Mouse (Mus musculus): ENCODE results near the gene Bicd2. TPM values are rescaled to one million over a fixed set of nuclear protein-coding genes. Genes with fewer than 3 reads are reported as not detected.

Bicd2 gene
- polyA plus RNA-seq, 1 experiment from 2014 or later: 30.1 TPM

GRCm38 (mm10) chr13:49353991-49354507 is 12.7 kb downstream of the Bicd2 start:
- H3K9ac ChIP-seq (replicated peaks; ENCODE audit: low read depth, low read length): no peak overlapping the region
- no peak overlapping the region for H3K4me3 ChIP-seq (replicated peaks; ENCODE audit: low read length)
- peak; percentile 26; the same call in 1 of the 2 replicates for ATAC-seq
- H3K27me3 ChIP-seq (replicated peaks; ENCODE audit: control insufficient read depth, insufficient read depth, low read length): no peaks in the 10 kb centered on the region
- WGBS: 66% methylated on average over 5 of the region's 5 CpGs
- H3K4me2 ChIP-seq (ENCODE audit: low read length): no peak overlapping the region
- peaks cover 2% of the 10 kb centered on the region; the same call in 1 of the 2 replicates for H3K36me3 ChIP-seq (ENCODE audit: control insufficient read depth, insufficient read depth)
- H3K9me3 ChIP-seq (ENCODE audit: control insufficient read depth, low read length): no peaks in the 10 kb centered on the region
- H3K4me1 ChIP-seq (replicated peaks; ENCODE audit: control insufficient read depth, insufficient read depth, low read length): peaks cover 21% of the 10 kb centered on the region
- H3K27ac ChIP-seq (ENCODE audit: low read length): 0 out of 2 replicates have a peak overlapping the region, but pooled peaks have one; percentile 21

- no peak for ATAC-seq
- 93% methylated on average over 11 of the region's 11 CpGs for WGBS
- no peak overlapping the region for H3K4me3 ChIP-seq (replicated peaks; ENCODE audit: low read length)
- H3K9ac ChIP-seq (replicated peaks; ENCODE audit: low read depth, low read length): no peak overlapping the region
- H3K36me3 ChIP-seq (ENCODE audit: control insufficient read depth, insufficient read depth): peaks cover 2% of the 10 kb centered on the region; the same call in 1 of the 2 replicates
- no peaks in the 10 kb centered on the region for H3K9me3 ChIP-seq (ENCODE audit: control insufficient read depth, low read length)
- no peak overlapping the region for H3K4me2 ChIP-seq (ENCODE audit: low read length)
- H3K27me3 ChIP-seq (replicated peaks; ENCODE audit: control insufficient read depth, insufficient read depth, low read length): no peaks in the 10 kb centered on the region
- no peak overlapping the region for H3K27ac ChIP-seq (ENCODE audit: low read length)
- peaks cover 17% of the 10 kb centered on the region for H3K4me1 ChIP-seq (replicated peaks; ENCODE audit: control insufficient read depth, insufficient read depth, low read length)
Measured at GRCm38 (mm10) chr13:49355461-49356061, 14.2 kb downstream of the Bicd2 start.

GRCm38 (mm10) chr13:49356090-49356489 is 14.7 kb downstream of the Bicd2 start:
- no peak overlapping the region for H3K27ac ChIP-seq (ENCODE audit: low read length)
- no peak overlapping the region for H3K4me2 ChIP-seq (ENCODE audit: low read length)
- H3K4me3 ChIP-seq (replicated peaks; ENCODE audit: low read length): no peak overlapping the region
- H3K9me3 ChIP-seq (ENCODE audit: control insufficient read depth, low read length): no peaks in the 10 kb centered on the region
- no peak overlapping the region for H3K9ac ChIP-seq (replicated peaks; ENCODE audit: low read depth, low read length)
- 82% methylated on average over 7 of the region's 7 CpGs for WGBS
- H3K27me3 ChIP-seq (replicated peaks; ENCODE audit: control insufficient read depth, insufficient read depth, low read length): no peaks in the 10 kb centered on the region
- peaks cover 2% of the 10 kb centered on the region; the same call in 1 of the 2 replicates for H3K36me3 ChIP-seq (ENCODE audit: control insufficient read depth, insufficient read depth)
- no peak for ATAC-seq
- peaks cover 20% of the 10 kb centered on the region for H3K4me1 ChIP-seq (replicated peaks; ENCODE audit: control insufficient read depth, insufficient read depth, low read length)

- H3K9ac ChIP-seq (replicated peaks; ENCODE audit: low read depth, low read length): no peak overlapping the region
- H3K4me1 ChIP-seq (replicated peaks; ENCODE audit: control insufficient read depth, insufficient read depth, low read length): peaks cover 21% of the 10 kb centered on the region
- H3K27me3 ChIP-seq (replicated peaks; ENCODE audit: control insufficient read depth, insufficient read depth, low read length): no peaks in the 10 kb centered on the region
- H3K9me3 ChIP-seq (ENCODE audit: control insufficient read depth, low read length): no peaks in the 10 kb centered on the region
- H3K36me3 ChIP-seq (ENCODE audit: control insufficient read depth, insufficient read depth): peaks cover 2% of the 10 kb centered on the region; the same call in 1 of the 2 replicates
- H3K4me2 ChIP-seq (ENCODE audit: low read length): no peak overlapping the region
- no peak overlapping the region for H3K27ac ChIP-seq (ENCODE audit: low read length)
- ATAC-seq: no peak
- WGBS: 96% methylated on average over 8 of the region's 8 CpGs
- H3K4me3 ChIP-seq (replicated peaks; ENCODE audit: low read length): no peak overlapping the region
Measured at GRCm38 (mm10) chr13:49357367-49358026, 16.1 kb downstream of the Bicd2 start.

- Histone ChIP-seq H3K4me1 (replicated peaks; ENCODE audit: control insufficient read depth, insufficient read depth, low read length) (peaks cover 21% of the 10 kb centered on the region), H3K9me3 (ENCODE audit: control insufficient read depth, low read length) (no peaks in the 10 kb centered on the region), H3K4me3 (replicated peaks; ENCODE audit: low read length) (no peak overlapping the region), H3K4me2 (ENCODE audit: low read length) (no peak overlapping the region), H3K9ac (replicated peaks; ENCODE audit: low read depth, low read length) (no peak overlapping the region), H3K36me3 (ENCODE audit: control insufficient read depth, insufficient read depth) (peaks cover 2% of the 10 kb centered on the region; the same call in 1 of the 2 replicates), H3K27me3 (replicated peaks; ENCODE audit: control insufficient read depth, insufficient read depth, low read length) (no peaks in the 10 kb centered on the region), H3K27ac (ENCODE audit: low read length) (no peak overlapping the region)
- WGBS: 93% methylated on average over 3 of the region's 3 CpGs
- no peak for ATAC-seq
Measured at GRCm38 (mm10) chr13:49358184-49358583, 16.8 kb downstream of the Bicd2 start.

- H3K27me3 ChIP-seq (replicated peaks; ENCODE audit: control insufficient read depth, insufficient read depth, low read length): no peaks in the 10 kb centered on the region
- H3K36me3 ChIP-seq (ENCODE audit: control insufficient read depth, insufficient read depth): peaks cover 2% of the 10 kb centered on the region; the same call in 1 of the 2 replicates
- no peak for ATAC-seq
- no peak overlapping the region for H3K4me3 ChIP-seq (replicated peaks; ENCODE audit: low read length)
- no peak overlapping the region for H3K27ac ChIP-seq (ENCODE audit: low read length)
- H3K4me1 ChIP-seq (replicated peaks; ENCODE audit: control insufficient read depth, insufficient read depth, low read length): peaks cover 11% of the 10 kb centered on the region
- WGBS: 38% methylated on average over 3 of the region's 3 CpGs
- H3K9me3 ChIP-seq (ENCODE audit: control insufficient read depth, low read length): no peaks in the 10 kb centered on the region
- no peak overlapping the region for H3K9ac ChIP-seq (replicated peaks; ENCODE audit: low read depth, low read length)
- no peak overlapping the region for H3K4me2 ChIP-seq (ENCODE audit: low read length)
Measured at GRCm38 (mm10) chr13:49360906-49361406, 19.6 kb downstream of the Bicd2 start.

GRCm38 (mm10) chr13:49362364-49362763 is 21.0 kb downstream of the Bicd2 start:
- no peaks in the 10 kb centered on the region for H3K27me3 ChIP-seq (replicated peaks; ENCODE audit: control insufficient read depth, insufficient read depth, low read length)
- H3K36me3 ChIP-seq (ENCODE audit: control insufficient read depth, insufficient read depth): no peaks in the 10 kb centered on the region
- no peak overlapping the region for H3K4me2 ChIP-seq (ENCODE audit: low read length)
- H3K4me3 ChIP-seq (replicated peaks; ENCODE audit: low read length): no peak overlapping the region
- no peaks in the 10 kb centered on the region for H3K9me3 ChIP-seq (ENCODE audit: control insufficient read depth, low read length)
- 72% methylated on average over 7 of the region's 7 CpGs for WGBS
- no peak for ATAC-seq
- peaks cover 11% of the 10 kb centered on the region for H3K4me1 ChIP-seq (replicated peaks; ENCODE audit: control insufficient read depth, insufficient read depth, low read length)
- no peak overlapping the region for H3K27ac ChIP-seq (ENCODE audit: low read length)
- no peak overlapping the region for H3K9ac ChIP-seq (replicated peaks; ENCODE audit: low read depth, low read length)

- Histone ChIP-seq H3K27ac (ENCODE audit: low read length) (no peak overlapping the region), H3K36me3 (ENCODE audit: control insufficient read depth, insufficient read depth) (no peaks in the 10 kb centered on the region), H3K9ac (replicated peaks; ENCODE audit: low read depth, low read length) (no peak overlapping the region), H3K27me3 (replicated peaks; ENCODE audit: control insufficient read depth, insufficient read depth, low read length) (no peaks in the 10 kb centered on the region), H3K4me2 (ENCODE audit: low read length) (no peak overlapping the region), H3K4me1 (replicated peaks; ENCODE audit: control insufficient read depth, insufficient read depth, low read length) (peaks cover 11% of the 10 kb centered on the region), H3K4me3 (replicated peaks; ENCODE audit: low read length) (no peak overlapping the region), H3K9me3 (ENCODE audit: control insufficient read depth, low read length) (no peaks in the 10 kb centered on the region)
- 55% methylated on average over 2 of the region's 2 CpGs for WGBS
- peak; percentile 24; the same call in 1 of the 2 replicates for ATAC-seq
Measured at GRCm38 (mm10) chr13:49362804-49363203, 21.4 kb downstream of the Bicd2 start.

GRCm38 (mm10) chr13:49364716-49365115 is 23.3 kb downstream of the Bicd2 start:
- no peak overlapping the region for H3K9ac ChIP-seq (replicated peaks; ENCODE audit: low read depth, low read length)

More at GRCm38 (mm10) chr13:49364716-49365115, 23.3 kb downstream of the Bicd2 start:
- Histone ChIP-seq H3K36me3 (ENCODE audit: control insufficient read depth, insufficient read depth) (peaks cover 2% of the 10 kb centered on the region), H3K4me2 (ENCODE audit: low read length) (no peak overlapping the region), H3K27me3 (replicated peaks; ENCODE audit: control insufficient read depth, insufficient read depth, low read length) (no peaks in the 10 kb centered on the region), H3K9me3 (ENCODE audit: control insufficient read depth, low read length) (no peaks in the 10 kb centered on the region), H3K4me3 (replicated peaks; ENCODE audit: low read length) (no peak overlapping the region), H3K4me1 (replicated peaks; ENCODE audit: control insufficient read depth, insufficient read depth, low read length) (peaks cover 11% of the 10 kb centered on the region), H3K27ac (ENCODE audit: low read length) (no peak overlapping the region)
- ATAC-seq: no peak
- WGBS: 95% methylated on average over 2 of the region's 2 CpGs
